ENCODE assay signal across 13 mouse cellular contexts in genomic region chr6:18420660-18421059, GRCm38 (mm10).
DNase-seq lines count a peak whose midpoint lies in the region; ATAC-seq and TF ChIP-seq lines count a peak whose summit lies in the region.
"Had no signal": no experiment of that assay in that cellular context is flagged by ENCODE, and none has a peak within 500 bp of the region (broad histone marks: within the 10 kb centered on the region; RNA-seq: fewer than 3 reads in every experiment).

No protein-coding gene starts in this region.

- no peak for TF ChIP-seq CTCF in forebrain, postnatal 0 days (IDR thresholded peaks at IDR 0.05; ENCODE audit: low read depth)

- H3K27ac ChIP-seq in forebrain, embryonic 15.5 days (replicated peaks), result no peak overlapping the region
- no peak overlapping the region for H3K27ac ChIP-seq in forebrain, postnatal 0 days (ENCODE audit: low read depth, low read length)
- no peak overlapping the region for H3K27ac ChIP-seq in heart, embryonic 11.5 days (ENCODE audit: low read depth, low read length)
- H3K27ac ChIP-seq: embryonic facial prominence, embryonic 10.5 days; liver, embryonic 15.5 days had no signal

- H3K4me1 ChIP-seq in forebrain, embryonic 15.5 days, result peaks cover 20% of the 10 kb centered on the region
- H3K4me1 ChIP-seq in forebrain, postnatal 0 days (ENCODE audit: insufficient read depth), result no peaks in the 10 kb centered on the region
- no peaks in the 10 kb centered on the region for H3K4me1 ChIP-seq in heart, embryonic 11.5 days (ENCODE audit: control insufficient read depth, insufficient read depth, low read length)

- H3K9ac ChIP-seq in forebrain, embryonic 15.5 days (replicated peaks), result no peak overlapping the region
- H3K9ac ChIP-seq in forebrain, postnatal 0 days, result no peak overlapping the region
- no peak overlapping the region for H3K9ac ChIP-seq in heart, embryonic 11.5 days (ENCODE audit: low read depth, low read length)
- H3K9ac ChIP-seq: liver, embryonic 15.5 days had no signal

- H3K27me3 ChIP-seq in forebrain, embryonic 15.5 days, result no peaks in the 10 kb centered on the region
- H3K27me3 ChIP-seq in forebrain, postnatal 0 days (ENCODE audit: insufficient read depth, low read length), result no peaks in the 10 kb centered on the region
- no peaks in the 10 kb centered on the region for H3K27me3 ChIP-seq in heart, embryonic 11.5 days (ENCODE audit: control insufficient read depth, insufficient read depth, low read length)
- H3K27me3 ChIP-seq: liver, embryonic 15.5 days had no signal

- no peak overlapping the region for H3K4me2 ChIP-seq in forebrain, embryonic 15.5 days (replicated peaks)
- no peak overlapping the region for H3K4me2 ChIP-seq in forebrain, postnatal 0 days (ENCODE audit: low read depth)
- no peak overlapping the region for H3K4me2 ChIP-seq in heart, embryonic 11.5 days
- H3K4me2 ChIP-seq: liver, embryonic 15.5 days had no signal

- H3K9me3 ChIP-seq in forebrain, embryonic 15.5 days, result no peaks in the 10 kb centered on the region
- H3K9me3 ChIP-seq in forebrain, postnatal 0 days (ENCODE audit: low read length), result no peaks in the 10 kb centered on the region
- no peaks in the 10 kb centered on the region for H3K9me3 ChIP-seq in heart, embryonic 11.5 days (replicated peaks; ENCODE audit: control insufficient read depth, low read length)
- H3K9me3 ChIP-seq: embryonic facial prominence, embryonic 10.5 days; liver, embryonic 15.5 days had no signal

- no peak overlapping the region for H3K4me3 ChIP-seq in forebrain, embryonic 15.5 days
- no peak overlapping the region for H3K4me3 ChIP-seq in forebrain, postnatal 0 days (ENCODE audit: low read depth, low read length)
- no peak overlapping the region for H3K4me3 ChIP-seq in heart, embryonic 11.5 days (ENCODE audit: low read depth, low read length)
- H3K4me3 ChIP-seq: embryonic facial prominence, embryonic 10.5 days; liver, embryonic 15.5 days had no signal

- WGBS in forebrain, embryonic 15.5 days, result 36% methylated on average over 9 of the region's 9 CpGs
- WGBS in forebrain, postnatal 0 days, result 30% methylated on average over 9 of the region's 9 CpGs
- 78% methylated on average over 9 of the region's 9 CpGs for WGBS in heart, embryonic 11.5 days (ENCODE audit: insufficient replicate concordance)

- ATAC-seq in forebrain, embryonic 15.5 days (replicated peaks), result 0 out of 2 replicates have a peak, but pooled peaks have one; percentile 35
- no peak for ATAC-seq in forebrain, postnatal 0 days
- ATAC-seq in heart, embryonic 11.5 days (replicated peaks; ENCODE audit: insufficient number of reproducible peaks, low FRiP score, low TSS enrichment), result no peak

- peaks cover 28% of the 10 kb centered on the region for H3K36me3 ChIP-seq in forebrain, embryonic 15.5 days
- H3K36me3 ChIP-seq in forebrain, postnatal 0 days (ENCODE audit: insufficient read depth), result peaks cover 17% of the 10 kb centered on the region
- H3K36me3 ChIP-seq in heart, embryonic 11.5 days (ENCODE audit: control insufficient read depth, insufficient read depth, low read length), result no peaks in the 10 kb centered on the region
- H3K36me3 ChIP-seq: embryonic facial prominence, embryonic 10.5 days; liver, embryonic 15.5 days had no signal

- no peak for DNase-seq in forebrain, postnatal 0 days
- peak; percentile 27 for DNase-seq in Muller cell, postnatal 12 days (ENCODE audit: inconsistent ontology term)
- peak; percentile 18 to 45 for DNase-seq in cerebellum, postnatal 25 days
- peak; percentile 66 for DNase-seq in kidney, postnatal 14 days
- DNase-seq in urinary bladder, postnatal 10 days (ENCODE audit: low spot score), result no peak
- DNase-seq in right cerebral cortex, adult 2 months (ENCODE audit: low spot score in 2 of 2), result no peak
- DNase-seq: B cell, adult 2 months; gastrocnemius, postnatal 36 days; heart, postnatal 10 days had no signal

Comparison
In these comparisons a context has a peak if more than half of its experiments do, and no peak if none do; other contexts are left out.
1. DNase-seq: peak in Muller cell, postnatal 12 days (single experiment), cerebellum, postnatal 25 days (2 of 2) and kidney, postnatal 14 days (single experiment); none in forebrain, postnatal 0 days (single experiment), urinary bladder, postnatal 10 days (single experiment) and right cerebral cortex, adult 2 months (0 of 2).